Mouse (Mus musculus): Measurements from ENCODE around the gene Stam. TPM values are rescaled to one million over a fixed set of nuclear protein-coding genes. Genes with fewer than 3 reads are reported as not detected.
A peak's percentile ranks its signal among the peaks of the same experiment; 100 is the strongest.
"Not testable (repeated sequence)": the region's sequence is repeated elsewhere in the genome, so short reads cannot be mapped to it uniquely, and the experiment has no call there.

The Stam gene
- total RNA-seq, 2 experiments from 2014 or later: 19.9 to 25.2 TPM

DNA sequence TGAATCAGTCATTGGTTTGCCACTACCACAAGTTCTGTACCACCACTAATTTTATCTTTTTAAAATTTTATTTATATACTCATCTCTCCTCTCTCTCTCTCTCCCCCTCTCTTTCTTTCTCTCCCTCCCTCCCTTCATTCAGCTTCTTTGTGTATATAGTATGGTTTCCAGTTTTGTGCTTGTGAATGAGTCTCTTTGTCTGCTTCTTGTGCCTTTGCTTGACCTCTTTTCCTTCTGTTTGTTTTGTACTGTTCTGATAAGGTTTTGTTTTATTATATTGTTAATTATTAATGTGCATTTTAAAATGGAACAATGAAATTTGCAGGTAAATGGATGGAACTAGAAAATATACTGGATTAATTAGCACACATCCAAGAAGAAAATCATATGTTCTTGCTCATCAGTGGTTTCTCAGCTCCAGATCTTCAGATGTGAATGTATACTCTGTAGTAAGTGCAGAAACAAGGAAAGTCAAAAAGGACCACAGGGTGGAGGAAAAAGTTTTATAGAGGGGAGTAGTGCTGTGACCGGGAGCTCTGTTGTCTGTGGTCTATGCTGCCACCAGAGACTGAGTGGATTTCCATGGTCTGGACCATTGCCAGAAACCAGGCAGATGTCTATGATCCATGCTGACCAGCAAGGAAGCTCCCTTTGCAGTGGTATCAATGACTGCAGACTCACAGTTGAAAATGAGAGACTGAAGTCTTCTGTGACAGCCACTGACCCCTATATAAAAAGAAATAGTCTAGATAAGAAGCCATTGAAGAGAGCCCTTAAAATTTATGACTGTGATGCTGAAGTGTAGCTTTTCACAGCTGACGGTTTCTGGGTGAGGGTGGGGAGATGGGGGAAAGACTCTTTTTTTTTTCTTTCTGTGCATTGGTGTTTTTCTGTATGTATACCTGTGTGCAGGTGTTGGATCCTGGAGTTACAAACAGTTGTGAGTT lies 7.9 kb upstream of the Stam start:
- Histone ChIP-seq H3K4me3 (no peak overlapping the region), H3K27ac (no peak overlapping the region)
- no peak for TF ChIP-seq CTCF (IDR thresholded peaks at IDR 0.05)
- intact Hi-C loops (cut with DNase I): no loop called here
- no peak for DNase-seq

GRCm38 (mm10) chr2:14069027-14069426 lies 4.9 kb upstream of the Stam start:
- H3K4me3 ChIP-seq: no peak overlapping the region
- intact Hi-C loops (cut with DNase I): no loop called here
- DNase-seq: no peak
- TF ChIP-seq CTCF (IDR thresholded peaks at IDR 0.05): no peak
- H3K27ac ChIP-seq: no peak overlapping the region

GRCm38 (mm10) chr2:14070466-14070865 lies 3.4 kb upstream of the Stam start:
- Histone ChIP-seq H3K4me3 (no peak overlapping the region), H3K27ac (no peak overlapping the region)
- no peak for TF ChIP-seq CTCF (IDR thresholded peaks at IDR 0.05)
- intact Hi-C loops (cut with DNase I): no loop called here
- no peak for DNase-seq

GRCm38 (mm10) chr2:14073008-14073361 lies 913 bp upstream of the Stam start:
- Histone ChIP-seq H3K27ac (peak overlapping the region; percentile 99), H3K4me3 (peak overlapping the region; percentile 80)
- DNase-seq: no peak
- intact Hi-C loops (cut with DNase I): loop anchor here (2.0 kb wide), 1 partner anchor 16 kb away; the partner anchor contains the start of gene Hacd1
- no peak for TF ChIP-seq CTCF (IDR thresholded peaks at IDR 0.05)

DNA sequence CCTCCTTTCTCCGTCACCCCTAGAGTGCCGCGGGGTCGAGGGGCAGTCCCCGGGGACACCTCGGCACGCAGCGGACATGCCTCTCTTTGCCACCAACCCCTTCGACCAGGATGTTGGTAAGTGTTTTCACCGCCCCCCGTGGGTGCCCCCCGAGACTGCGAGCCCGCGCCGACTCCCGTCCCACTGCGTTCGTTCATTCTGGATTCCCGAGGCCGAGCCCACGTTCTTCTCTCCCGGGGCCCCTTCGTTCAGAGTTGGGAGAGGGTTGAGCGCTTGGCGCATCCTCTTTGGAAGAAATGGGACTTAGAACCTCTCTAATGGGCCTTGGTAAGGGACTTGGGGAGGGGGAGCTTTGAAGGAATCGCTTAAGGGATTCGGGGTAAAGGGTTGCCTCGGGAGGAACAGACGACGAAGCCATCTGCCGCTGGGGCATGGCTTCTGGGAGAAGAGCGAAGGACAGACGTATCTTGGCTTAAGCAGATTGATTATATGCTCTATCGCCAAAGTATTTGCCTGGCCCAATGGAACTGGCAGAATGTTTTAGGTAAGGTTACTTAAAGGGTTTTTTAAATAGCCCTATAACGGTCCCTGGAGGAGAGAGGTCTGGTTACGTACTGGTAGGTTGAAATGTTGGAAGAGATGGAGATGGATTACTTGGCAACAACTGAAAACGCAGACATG lies 463 bp downstream of the Stam start:
- H3K27ac ChIP-seq: peak overlapping the region; percentile 99
- no peak for TF ChIP-seq CTCF (IDR thresholded peaks at IDR 0.05)
- H3K4me3 ChIP-seq: peak overlapping the region; percentile 80
- DNase-seq: no peak
- intact Hi-C loops (cut with DNase I): no loop called here

DNA sequence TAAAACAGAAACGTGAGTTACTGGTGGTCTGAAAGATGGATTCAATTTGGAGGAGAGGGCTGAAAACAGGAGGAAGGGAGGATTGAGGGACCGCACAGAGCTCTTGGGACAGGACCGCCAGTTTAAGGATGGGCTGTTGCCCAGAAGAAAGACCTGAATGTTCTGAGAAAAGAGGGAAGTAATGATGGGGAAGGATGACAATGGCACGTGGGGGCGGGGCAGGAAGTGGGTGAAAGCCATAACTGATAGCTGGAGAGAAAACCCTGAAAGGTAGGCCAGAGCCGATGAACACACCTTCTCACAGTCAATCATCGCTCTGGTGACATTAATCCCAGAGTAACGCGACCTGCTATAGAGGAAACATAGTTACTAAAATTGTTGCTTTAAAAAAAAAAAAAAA lies 4.6 kb downstream of the Stam start:
- H3K4me3 ChIP-seq; intact Hi-C loops (cut with DNase I); H3K27ac ChIP-seq; DNase-seq: not testable (repeated sequence)

- H3K4me3 ChIP-seq: no peak overlapping the region
- intact Hi-C loops (cut with DNase I): no loop called here
- no peak overlapping the region for H3K27ac ChIP-seq
- TF ChIP-seq CTCF (IDR thresholded peaks at IDR 0.05): no peak
- DNase-seq: no peak
Measured at GRCm38 (mm10) chr2:14100533-14100932, 26.6 kb downstream of the Stam start.

DNA sequence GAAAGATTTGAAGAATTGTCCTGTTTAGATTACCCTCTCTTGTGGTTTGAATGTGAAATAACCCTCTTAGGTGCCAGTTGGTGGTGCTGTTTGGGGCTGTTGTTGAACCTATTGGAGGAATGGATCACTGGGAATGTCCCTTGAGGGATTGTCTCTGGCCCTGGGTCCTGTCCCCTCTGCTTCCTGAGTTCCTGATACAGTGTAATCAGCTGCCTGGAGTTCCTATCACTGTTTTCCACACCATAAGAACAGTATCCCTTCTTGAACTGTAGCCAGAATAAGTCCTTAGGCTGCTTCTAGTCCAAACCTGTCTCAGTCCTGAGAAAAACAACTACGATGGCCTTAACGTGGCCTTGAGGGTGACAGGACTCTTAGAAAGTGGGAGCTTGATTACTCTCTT lies 28.7 kb downstream of the Stam start:
- intact Hi-C loops (cut with DNase I): no loop called here
- no peak for TF ChIP-seq CTCF (IDR thresholded peaks at IDR 0.05)
- Histone ChIP-seq H3K4me3 (no peak overlapping the region), H3K27ac (no peak overlapping the region)
- DNase-seq: no peak

DNA sequence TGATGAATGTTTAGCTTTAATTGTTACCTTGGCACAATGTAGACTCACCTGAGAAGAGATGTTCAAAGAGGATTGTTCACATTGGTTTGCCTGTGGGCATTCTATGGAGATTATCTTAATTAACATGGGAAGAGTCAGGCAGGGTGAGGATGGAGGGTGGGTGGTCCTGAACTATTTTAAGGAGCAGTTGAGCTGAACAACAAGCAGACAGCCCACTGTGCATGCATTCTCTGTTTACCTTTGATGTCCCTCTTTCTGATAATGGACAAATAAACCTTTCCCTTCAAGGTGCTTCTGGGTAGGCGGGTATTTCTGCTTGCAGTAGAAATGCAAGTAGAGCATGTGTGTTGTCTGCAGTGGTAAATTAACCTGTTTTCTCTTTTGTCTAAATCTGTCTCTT lies 30.0 kb downstream of the Stam start:
- TF ChIP-seq CTCF (IDR thresholded peaks at IDR 0.05): no peak
- intact Hi-C loops (cut with DNase I): no loop called here
- no peak overlapping the region for H3K27ac ChIP-seq
- H3K4me3 ChIP-seq: no peak overlapping the region
- no peak for DNase-seq

- Histone ChIP-seq H3K27ac (peak overlapping the region; percentile 71), H3K4me3 (peak overlapping the region; percentile 17; the same call in 1 of the 2 replicates)
- intact Hi-C loops (cut with DNase I): no loop called here
- DNase-seq: no peak
- TF ChIP-seq CTCF (IDR thresholded peaks at IDR 0.05): no peak
Measured at GRCm38 (mm10) chr2:14107673-14108072, 33.8 kb downstream of the Stam start.

DNA sequence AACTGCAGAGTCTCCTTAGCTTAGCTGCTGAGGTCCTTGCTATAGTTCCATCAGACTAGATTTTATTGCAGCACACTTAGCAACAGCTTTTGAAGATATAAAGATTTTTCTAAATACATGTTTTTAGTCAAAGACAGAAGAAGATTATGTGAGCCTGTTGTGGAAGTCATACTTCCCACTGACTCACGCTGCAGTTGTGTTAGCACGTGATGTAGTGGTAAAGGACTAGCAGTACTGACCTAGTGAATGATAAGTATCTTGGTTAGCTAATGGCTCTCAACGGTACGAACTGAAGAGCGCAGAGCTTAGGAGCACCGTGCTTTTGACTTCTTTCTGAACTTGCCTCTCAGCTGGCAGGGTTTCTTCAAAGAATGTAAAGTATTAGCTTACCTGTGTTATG lies 52.5 kb downstream of the Stam start:
- TF ChIP-seq CTCF (IDR thresholded peaks at IDR 0.05): no peak
- intact Hi-C loops (cut with DNase I): no loop called here
- DNase-seq: no peak

DNA sequence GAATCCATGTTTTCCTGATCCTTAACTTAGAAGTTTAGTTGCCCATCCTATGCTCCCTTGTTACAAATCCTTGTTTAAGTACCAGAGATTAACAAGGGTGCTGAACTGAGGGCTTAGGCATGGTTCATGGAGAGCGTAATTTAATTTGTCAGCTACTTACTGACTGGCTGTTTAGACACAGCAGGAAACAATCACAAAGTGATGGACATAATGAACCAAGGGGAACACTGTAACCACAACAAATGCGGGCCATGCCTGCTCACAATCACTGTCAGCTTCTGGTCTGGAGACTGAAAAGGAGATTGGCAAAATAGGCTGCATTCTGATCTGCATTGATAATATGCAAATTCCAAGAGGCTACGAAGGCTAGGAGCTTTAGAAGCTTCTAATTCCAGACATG lies 53.7 kb downstream of the Stam start:
- no peak for DNase-seq
- TF ChIP-seq CTCF (IDR thresholded peaks at IDR 0.05): no peak
- intact Hi-C loops (cut with DNase I): no loop called here
- no peak overlapping the region for H3K4me3 ChIP-seq
- no peak overlapping the region for H3K27ac ChIP-seq

More for the DNA sequence above, 52.5 kb downstream of the Stam start:
- Histone ChIP-seq H3K4me3 (no peak overlapping the region), H3K27ac (no peak overlapping the region)

- no peak overlapping the region for H3K4me3 ChIP-seq
- intact Hi-C loops (cut with DNase I): no loop called here
- TF ChIP-seq CTCF (IDR thresholded peaks at IDR 0.05): no peak
- DNase-seq: no peak
- peak overlapping the region; percentile 10; the same call in 1 of the 2 replicates for H3K27ac ChIP-seq
Measured at GRCm38 (mm10) chr2:14130641-14131339, 56.9 kb downstream of the Stam start.
